Mouse (Mus musculus) telencephalon, adult 2 months (tissue): Measurements from ENCODE around the gene Slc22a23.

Source experiments
- DNase-seq: peaks from one replicate; pipeline ENCODE4 v3.0.0-alpha.2; 2011; ENCODE audit warnings: low read depth, low spot score

Slc22a23 gene

GRCm38 (mm10) chr13:34133326-34134071 is 211.5 kb downstream of the Slc22a23 start:
- no peak for DNase-seq

- no peak for DNase-seq
These were observed 212.1 kb downstream of the Slc22a23 start for GRCm38 (mm10) chr13:34132875-34133274.

GRCm38 (mm10) chr13:34132299-34132698 is 212.7 kb downstream of the Slc22a23 start:
- no peak for DNase-seq

GRCm38 (mm10) chr13:34131708-34132060 is 213.3 kb downstream of the Slc22a23 start:
- no peak for DNase-seq

GRCm38 (mm10) chr13:34131011-34131707 is 213.8 kb downstream of the Slc22a23 start:
- DNase-seq: no peak

- no peak for DNase-seq
These were observed 214.7 kb downstream of the Slc22a23 start, which contains the start of gene Tubb2b for GRCm38 (mm10) chr13:34130226-34130731. TSS of gene Tubb2b (minus strand) at chr13:34130466.

- DNase-seq: no peak
These were observed 215.3 kb downstream of the Slc22a23 start for GRCm38 (mm10) chr13:34129485-34130225.
